Mouse (Mus musculus) brain, embryonic 14.5 days (tissue): ENCODE results near the gene 1700024P04Rik.

Experiments used
- CTCF ChIP-seq: fragments of 200-500 bp; IDR thresholded peaks from 2 replicates; pipeline ENCODE4 v1.5.1; 2012; ENCODE audit warnings: inconsistent platforms, mild to moderate bottlenecking, moderate library complexity, borderline replicate concordance; ENCODE audit not compliant: insufficient read depth, insufficient read length; ENCODE audit errors: extremely low read depth
- POLR2A ChIP-seq: fragments of 200-500 bp; IDR thresholded peaks from 2 replicates; pipeline ENCODE4 v1.6.1; 2012; ENCODE audit warnings: mild to moderate bottlenecking, inconsistent platforms, borderline replicate concordance; ENCODE audit not compliant: poor library complexity, insufficient read depth, insufficient read length, severe bottlenecking; ENCODE audit errors: extremely low read depth

DNA sequence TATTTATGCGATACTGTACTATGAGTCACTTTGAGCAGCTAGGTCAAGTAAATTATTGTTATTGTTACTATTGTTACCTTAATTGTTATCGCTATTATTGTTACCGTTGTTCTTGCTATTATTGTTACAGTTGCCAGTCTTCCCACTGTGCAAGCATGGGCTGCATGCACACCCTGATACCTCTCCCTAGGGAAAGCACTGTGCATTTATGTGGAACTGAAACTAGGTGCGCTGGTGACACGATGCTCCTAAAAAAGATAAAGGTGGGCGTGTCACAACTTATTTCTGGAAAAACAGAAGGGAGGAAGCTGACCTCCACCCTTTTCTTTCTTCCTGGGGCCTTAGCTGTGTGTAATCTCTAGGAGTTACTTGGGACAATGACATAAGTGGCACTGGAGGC is 16.4 kb downstream of the 1700024P04Rik start:
- TF ChIP-seq POLR2A, result no peak
- TF ChIP-seq CTCF, result no peak
